Mouse (Mus musculus) c-Kit-positive CD71-negative TER-119-negative erythroid progenitor cells, embryonic 14.5 days (primary cell): ENCODE measurements around the gene Gabra4.
"Not testable (repeated sequence)": the region's sequence is repeated elsewhere in the genome, so short reads cannot be mapped to it uniquely, and the experiment has no call there.

Experiments
- DNase-seq: peaks from one replicate; pipeline ENCODE4 v3.0.0-alpha.2; 2013; ENCODE audit warnings: low read depth

The Gabra4 gene

GRCm38 (mm10) chr5:71658115-71658497 lies at the start of gene Gabra4:
TSS of gene Gabra4 (minus strand) at chr5:71658308.
- DNase-seq = no peak

DNA sequence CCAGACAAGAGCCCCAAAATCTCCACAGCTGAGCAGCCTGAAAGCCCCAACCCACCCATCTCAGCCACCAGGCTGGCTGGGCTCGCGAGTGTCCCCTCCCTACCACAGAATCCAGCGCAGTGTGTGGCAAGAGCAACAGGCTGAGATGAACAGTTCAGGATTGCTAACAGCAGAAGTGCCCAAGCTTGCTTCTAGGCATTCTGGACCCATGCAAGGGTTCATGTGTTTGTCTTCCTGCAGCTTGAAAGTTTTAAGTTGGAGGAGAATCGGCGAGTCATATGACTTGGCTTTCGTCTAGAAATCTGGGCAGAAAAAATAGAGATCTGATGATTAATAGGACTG lies 43.1 kb upstream of the Gabra4 start:
- DNase-seq = no peak

DNA sequence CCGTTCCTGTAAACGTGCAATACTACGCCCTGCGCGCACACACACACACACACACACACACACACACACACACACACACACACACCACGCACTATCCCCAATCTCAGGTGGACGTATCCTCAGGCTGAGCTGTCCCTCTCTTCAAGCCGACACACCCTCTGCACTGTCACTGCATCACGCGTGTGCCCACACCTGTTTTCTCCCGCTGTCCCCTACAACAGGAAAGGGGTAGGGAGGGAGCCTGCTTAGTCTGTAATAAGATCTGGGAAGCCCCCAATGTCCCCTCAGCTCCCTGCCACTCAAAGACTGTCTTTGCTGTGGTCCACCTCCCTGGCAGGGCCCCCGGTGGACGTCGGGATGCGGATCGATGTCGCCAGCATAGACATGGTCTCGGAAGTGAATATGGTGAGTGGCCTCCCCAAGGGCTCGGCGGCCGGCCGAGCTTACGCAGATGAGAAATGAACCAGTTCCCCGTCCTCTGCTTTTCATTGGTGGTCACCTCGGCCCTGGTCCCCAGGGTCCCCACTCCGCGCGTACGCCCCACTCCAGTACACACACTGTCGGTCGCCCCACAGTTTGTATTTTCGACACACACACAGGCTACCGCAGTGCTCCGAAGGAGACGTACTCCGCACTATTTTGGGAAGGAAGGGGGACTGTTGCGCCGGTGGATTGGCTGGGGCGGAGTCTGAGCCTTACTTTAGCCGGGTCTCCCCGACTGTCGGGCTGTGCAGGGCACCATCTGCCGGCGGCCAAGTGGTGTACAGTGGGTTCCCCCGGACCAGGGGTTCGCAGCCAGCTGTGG lies 42.6 kb upstream of the Gabra4 start:
- DNase-seq = no peak

GRCm38 (mm10) chr5:71699696-71700467 lies 41.8 kb upstream of the Gabra4 start:
- no peak for DNase-seq

DNA sequence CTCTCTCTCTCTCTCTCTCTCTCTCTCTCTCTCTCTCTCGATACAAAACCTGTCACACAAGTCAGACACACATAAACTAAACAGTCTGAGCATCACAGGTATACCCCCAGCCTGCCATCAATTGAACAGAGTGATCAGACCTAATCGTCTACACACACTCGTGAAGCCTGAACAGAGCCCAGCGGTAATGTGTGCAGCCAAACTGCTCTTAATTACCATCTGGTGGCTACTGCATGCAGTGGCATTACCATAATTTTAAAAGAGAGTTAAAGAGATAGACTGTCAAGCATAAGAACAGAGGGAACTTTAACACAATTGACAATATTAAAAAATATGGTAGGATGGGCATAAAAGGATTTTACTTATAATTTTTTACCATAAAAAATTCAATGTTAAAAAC lies 7.5 kb upstream of the Gabra4 start:
- DNase-seq = no peak

DNA sequence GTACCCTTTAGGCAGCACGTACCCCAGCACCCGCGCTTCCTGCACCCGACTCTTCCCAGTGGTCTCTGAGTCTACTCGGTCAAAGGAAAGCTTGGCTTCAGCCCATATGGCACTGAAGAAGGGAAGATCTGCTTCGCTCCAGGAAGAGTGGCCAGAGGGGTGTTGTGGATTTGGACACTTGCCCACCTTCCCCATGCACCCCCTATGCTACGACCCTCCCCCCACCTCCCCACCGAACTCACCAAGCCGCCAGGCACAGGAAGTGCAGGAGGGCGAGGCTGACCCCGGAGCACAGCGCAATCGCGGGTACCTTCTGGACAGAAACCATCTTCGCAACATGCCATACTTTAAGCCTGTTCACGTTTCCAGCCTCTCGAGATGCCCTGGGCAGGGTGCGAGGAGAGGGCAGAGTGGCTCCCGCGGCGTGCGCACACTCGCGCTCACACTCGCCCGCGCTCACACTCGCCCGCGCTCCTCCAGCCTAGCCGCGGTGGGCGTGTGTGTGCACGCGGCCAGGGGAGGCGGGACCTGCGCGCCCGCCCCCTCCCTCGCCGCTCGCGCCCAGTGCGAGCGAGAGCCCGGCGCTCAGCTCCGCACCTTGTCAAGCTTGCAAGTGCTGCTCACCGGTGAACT lies 510 bp downstream of the Gabra4 start, which contains the start of gene Gabrb1:
TSS of gene Gabrb1 (plus strand) at position 632 of the 633 bp plus-strand sequence.
- no peak for DNase-seq

- no peak for DNase-seq
Observed at GRCm38 (mm10) chr5:71656771-71657170, 1.3 kb downstream of the Gabra4 start.

GRCm38 (mm10) chr5:71654056-71654455 lies 4.1 kb downstream of the Gabra4 start:
- no peak for DNase-seq

GRCm38 (mm10) chr5:71648108-71648507 lies 10.0 kb downstream of the Gabra4 start:
- DNase-seq = no peak

GRCm38 (mm10) chr5:71639804-71640203 lies 18.3 kb downstream of the Gabra4 start:
- DNase-seq = no peak

- DNase-seq = no peak
Observed at GRCm38 (mm10) chr5:71627820-71628219, 30.3 kb downstream of the Gabra4 start.

DNA sequence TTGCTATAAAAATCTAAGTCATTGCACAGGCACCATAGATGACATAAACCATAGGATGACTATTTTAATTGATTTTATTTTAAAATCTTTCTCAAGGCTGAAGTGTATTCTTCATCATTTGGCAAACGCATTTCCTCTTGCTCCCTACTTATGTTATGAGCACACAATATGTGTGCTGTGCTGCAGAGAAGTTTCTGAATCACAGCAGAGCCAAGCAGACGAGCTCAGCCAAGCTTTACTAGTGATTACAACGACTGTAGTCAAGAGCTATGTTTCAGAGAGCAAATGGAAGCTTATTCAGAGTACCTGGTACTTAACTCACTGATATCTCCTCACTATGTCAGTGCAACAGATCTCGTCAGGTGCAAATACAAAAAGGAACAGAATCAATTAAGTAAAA lies 41.4 kb downstream of the Gabra4 start:
- DNase-seq = no peak

- DNase-seq = no peak
Observed at GRCm38 (mm10) chr5:71614311-71614710, 43.8 kb downstream of the Gabra4 start.

DNA sequence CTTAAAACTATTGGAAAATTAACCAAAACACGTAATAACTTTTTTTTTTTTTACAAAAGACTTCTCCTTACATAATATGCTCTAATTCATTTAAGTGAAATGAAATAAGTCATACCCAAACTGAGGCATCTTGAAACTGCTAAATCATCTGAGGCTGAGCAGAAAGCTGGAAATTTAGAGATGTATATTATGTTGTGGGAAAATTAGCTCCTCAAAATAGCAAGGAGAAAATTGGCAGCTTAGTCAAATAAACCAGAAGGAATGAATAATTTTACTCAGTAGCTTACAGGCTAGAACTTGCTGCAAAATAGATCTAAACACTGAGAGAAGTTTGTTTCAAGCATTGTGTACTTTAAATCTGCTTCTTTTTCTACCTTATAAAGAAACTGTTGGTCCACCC lies 49.4 kb downstream of the Gabra4 start:
- no peak for DNase-seq

GRCm38 (mm10) chr5:71606907-71607306 lies 51.2 kb downstream of the Gabra4 start:
- DNase-seq = no peak

DNA sequence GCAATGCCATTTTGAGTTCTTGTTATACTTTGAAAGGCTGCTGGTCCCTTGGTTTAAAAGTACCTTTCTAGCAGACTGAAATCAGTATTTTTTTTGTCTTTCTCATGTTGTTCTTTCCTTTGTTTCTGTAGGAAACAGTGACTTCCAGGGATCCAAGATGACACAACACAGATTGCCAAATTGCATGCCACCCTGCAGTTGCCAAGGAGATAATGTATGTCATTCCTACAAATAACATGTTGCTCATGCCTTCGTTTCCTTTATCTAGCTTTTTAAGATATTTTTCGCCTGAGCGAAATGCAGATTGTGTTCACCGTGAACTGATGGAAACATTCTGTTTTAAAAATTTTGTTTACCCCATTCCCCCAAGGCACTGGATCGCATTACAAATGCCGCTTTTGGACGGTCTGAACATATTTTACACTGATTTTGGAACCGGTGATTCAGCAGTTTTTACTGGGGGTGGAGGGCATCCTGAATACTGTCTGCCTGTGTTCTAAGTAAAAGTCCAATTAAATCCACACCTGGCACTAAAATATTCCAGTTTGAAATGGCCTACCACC lies 53.9 kb downstream of the Gabra4 start:
- DNase-seq = no peak

DNA sequence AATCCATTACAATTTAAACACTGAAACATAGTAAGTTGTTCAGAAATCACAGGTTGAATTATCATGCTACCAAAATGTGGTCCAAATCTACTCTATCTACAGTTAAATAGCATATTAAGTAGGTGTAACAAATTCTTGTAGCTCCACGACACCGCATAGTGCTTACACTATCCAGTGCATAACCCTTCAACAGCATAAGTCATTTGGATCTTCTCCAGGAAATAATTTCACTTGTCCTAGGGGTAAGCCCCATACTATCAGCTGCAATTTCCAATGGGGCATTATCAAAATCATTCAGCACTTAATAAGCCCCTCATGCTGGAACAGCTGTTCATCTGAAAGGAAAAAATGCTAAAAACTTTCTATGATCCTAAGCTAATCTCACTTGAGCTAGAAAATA lies 62.8 kb downstream of the Gabra4 start:
- DNase-seq = no peak

- DNase-seq = no peak
Observed at GRCm38 (mm10) chr5:71593745-71594255, 64.3 kb downstream of the Gabra4 start.

DNA sequence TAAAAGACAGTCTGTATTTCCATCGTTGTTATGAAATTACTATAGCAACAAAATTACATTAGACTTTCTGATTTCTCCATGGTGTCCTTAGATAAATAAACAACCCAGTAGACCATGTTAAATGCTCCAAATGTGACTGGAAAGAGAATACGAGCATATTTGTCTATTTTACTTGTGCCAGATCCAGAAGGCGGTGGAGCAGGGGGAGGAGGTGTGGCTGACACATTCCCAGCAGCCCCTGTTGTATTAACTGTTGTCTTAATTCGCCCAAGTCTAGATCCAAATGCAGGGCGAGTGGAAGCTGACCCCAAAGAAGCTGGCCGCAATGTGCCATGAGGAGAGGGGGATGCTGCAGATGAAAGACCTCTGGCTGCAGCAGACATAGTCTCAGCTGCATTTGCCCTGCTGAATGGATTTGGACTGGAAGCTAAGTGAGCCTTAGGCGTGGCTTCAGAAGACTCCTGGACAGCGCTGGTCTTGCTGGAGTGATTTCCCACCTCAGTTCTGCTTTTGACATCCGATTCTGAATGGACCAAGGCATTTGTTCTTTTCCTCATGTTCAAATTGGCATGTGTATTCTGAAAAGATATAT lies 86.4 kb downstream of the Gabra4 start:
- DNase-seq = no peak

DNA sequence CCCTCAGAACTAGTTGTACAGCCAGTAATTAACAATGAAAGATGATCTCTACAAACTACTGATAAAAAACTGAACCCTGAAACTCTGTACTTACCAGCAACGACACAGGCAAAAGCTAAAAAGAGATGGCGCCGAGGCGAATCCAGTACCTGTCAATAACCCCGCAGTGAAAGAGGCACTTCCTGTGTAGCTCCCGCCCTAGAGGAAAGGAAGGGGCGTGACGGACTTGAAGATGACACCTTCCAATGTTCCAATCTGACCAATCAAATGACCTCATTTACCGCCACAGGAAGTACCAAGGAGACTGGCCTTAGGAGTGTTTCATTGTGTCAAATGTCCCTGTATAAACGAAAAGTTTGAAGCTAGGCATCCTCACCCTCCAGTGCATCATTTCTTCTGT lies 110.0 kb downstream of the Gabra4 start, which contains the start of gene Cox7b2:
TSS of gene Cox7b2 (minus strand) at position 127 of the 400 bp plus-strand sequence.
- no peak for DNase-seq

GRCm38 (mm10) chr5:71545554-71545953 lies 112.6 kb downstream of the Gabra4 start:
- DNase-seq = peak; percentile 1

DNA sequence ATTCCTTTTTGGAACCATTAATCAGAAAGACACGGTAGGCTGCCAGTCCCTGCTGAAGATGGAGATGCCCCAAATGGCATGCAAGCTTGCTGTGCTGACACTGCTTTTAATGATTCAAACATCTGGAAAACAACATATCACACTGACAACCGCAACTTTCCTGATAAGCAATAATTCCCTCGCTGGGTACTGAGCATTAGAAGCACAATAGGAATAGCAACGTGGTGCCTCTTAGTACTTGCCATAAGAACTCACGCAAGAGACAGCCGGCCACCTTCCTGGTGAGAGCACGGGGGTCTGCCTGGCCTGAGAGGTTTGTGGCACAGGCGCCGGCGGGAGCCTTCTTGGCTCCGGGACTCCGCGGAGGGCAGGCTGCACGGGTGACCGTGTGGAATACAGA lies 132.6 kb downstream of the Gabra4 start:
- DNase-seq = not testable (repeated sequence)
